Mouse (Mus musculus) adrenal gland, postnatal 0 days (tissue): ENCODE results near the gene Minar1. TPM values are rescaled to one million over a fixed set of nuclear protein-coding genes. Genes with fewer than 3 reads are reported as not detected.

Experiments used
- polyA plus RNA-seq: library from polyadenylated mRNA; unstranded; fragments of >200 nt; fragmentation: Nextera tagmentation; extraction: Ambion mirVana; gene quantifications from 2 replicates; pipeline ENCODE4 v1.2.1, GENCODE M21; 2015

The Minar1 gene
- polyA plus RNA-seq, result 0.19 TPM in 1 of 2 replicates, not detected in the other

DNA sequence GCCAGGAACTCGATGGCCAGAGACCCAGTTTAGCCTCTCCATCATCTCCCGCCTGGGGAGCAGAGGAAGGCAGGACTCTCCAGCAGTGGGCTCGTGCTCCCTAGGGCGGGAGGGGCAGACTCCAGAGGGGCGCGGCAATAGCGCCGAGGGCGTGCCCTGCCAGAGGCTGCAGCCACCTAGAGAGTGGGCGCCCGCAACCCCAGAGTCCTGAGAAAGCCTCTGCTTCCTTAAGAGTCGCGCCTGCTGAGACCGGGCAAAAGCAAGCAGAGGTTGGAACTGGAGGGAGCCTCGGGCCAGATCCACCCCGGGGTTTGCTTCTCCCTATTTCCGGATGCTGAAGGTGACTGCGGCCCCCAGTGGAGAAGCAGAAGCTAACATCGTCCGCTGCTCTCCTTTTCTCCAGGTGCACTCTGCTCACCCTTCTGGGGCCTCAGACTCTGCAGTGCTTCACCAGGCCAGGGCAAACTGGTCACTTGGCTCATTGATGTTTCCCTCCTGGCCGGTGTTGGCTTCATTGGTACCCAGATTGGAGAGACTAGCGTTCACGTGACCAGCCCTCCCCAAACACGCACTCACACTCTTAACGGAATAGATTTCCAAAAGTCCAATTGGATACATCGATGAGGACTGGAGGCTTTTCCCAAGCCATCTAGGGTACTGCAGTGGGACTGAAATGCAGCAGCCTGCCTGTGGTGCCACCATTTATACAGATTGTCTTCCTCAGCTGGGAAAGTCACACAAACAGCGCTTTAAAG is at the start of gene Minar1:
Gene Minar1, minus strand, starts transcription at position 120 of the 755 bp plus-strand sequence.

Other genes starting within 250 kb of the Minar1 start
- 133 and 143 TPM in 2 replicates for gene Tmed3, start 81.9 kb upstream of the Minar1 start, polyA plus RNA-seq
- not detected in 2 replicates for gene Ankrd34c, start 115.3 kb upstream of the Minar1 start, polyA plus RNA-seq